Mouse (Mus musculus) G1E (cell line): ENCODE data around the gene Btbd11. TPM values are rescaled to one million over a fixed set of nuclear protein-coding genes. Genes with fewer than 3 reads are reported as not detected.

ENCODE experiments used
- ATAC-seq: 2 replicates; pipeline ENCODE4 v1.8.0; 2016; ENCODE audit warnings: mild to moderate bottlenecking; ENCODE audit not compliant: insufficient number of reproducible peaks, poor library complexity, low FRiP score, severe bottlenecking; ENCODE audit errors: extremely low read depth
- DNase-seq: peaks from one replicate; pipeline ENCODE4 v3.0.0; 2012; ENCODE audit warnings: low spot score
- H3K27me3 ChIP-seq: 2 replicates; pipeline ENCODE4 v1.6.1; 2012; ENCODE audit warnings: mild to moderate bottlenecking, low read length, inconsistent platforms; ENCODE audit not compliant: insufficient read depth
- H3K36me3 ChIP-seq: replicated peaks from 2 replicates; pipeline ENCODE3; 2012; ENCODE audit warnings: mild to moderate bottlenecking, inconsistent platforms
- H3K4me1 ChIP-seq: 2 replicates; pipeline ENCODE4 v1.6.1; 2012; ENCODE audit warnings: low read depth, low read length, inconsistent platforms, mixed read lengths; ENCODE audit not compliant: insufficient read depth
- H3K4me3 ChIP-seq: 2 replicates; pipeline ENCODE4 v1.5.1; 2012; ENCODE audit warnings: low read depth, mild to moderate bottlenecking, inconsistent platforms, low read length, moderate library complexity, mixed read lengths
- H3K9me3 ChIP-seq: replicated peaks from 2 replicates; pipeline ENCODE4 v1.6.1; 2012; ENCODE audit warnings: inconsistent platforms
- CTCF ChIP-seq: IDR thresholded peaks from 2 replicates; pipeline ENCODE4 v1.5.1; 2012; ENCODE audit warnings: low read depth, low read length, inconsistent platforms, mixed read lengths
- GATA1 ChIP-seq: IDR thresholded peaks from 2 replicates; pipeline ENCODE4 v1.6.1; 2012; ENCODE audit warnings: borderline replicate concordance, low read length, inconsistent platforms, mixed read lengths
- GATA2 ChIP-seq: IDR thresholded peaks from 2 replicates; pipeline ENCODE4 v1.6.1; 2012; ENCODE audit warnings: low read depth, low read length, inconsistent platforms, borderline replicate concordance
- POLR2AphosphoS5 ChIP-seq: IDR thresholded peaks from 2 replicates; pipeline ENCODE4 v1.6.1; 2012; ENCODE audit warnings: low read depth, low read length, inconsistent platforms; ENCODE audit not compliant: insufficient replicate concordance
- TAL1 ChIP-seq: conservative IDR thresholded peaks from 2 replicates; pipeline ENCODE4 v1.6.1; 2012; ENCODE audit warnings: low read depth, low read length, inconsistent platforms, mixed read lengths
- polyA plus RNA-seq: library from polyadenylated mRNA; stranded (reverse); fragments of >175 nt; gene quantifications from 2 replicates; pipeline ENCODE4 v1.2.3, GENCODE M21; 2012
- total RNA-seq, 2 experiments: library from RNA; stranded (forward) in 1 of 2; stranded (reverse) in 1 of 2; fragments of 200-1000 nt in 1 of 2; fragments of >200 nt in 1 of 2; fragmentation: Nextera tagmentation in 1 of 2; gene quantifications; 2 replicates each; pipeline ENCODE4 v1.2.3; 2014 to 2017

Gene Btbd11
- total and polyA plus RNA-seq, 3 experiments = 0.16 TPM; not detected in 2

- ATAC-seq = no peak
- peaks cover 66% of the 10 kb centered on the region for H3K9me3 ChIP-seq
- no peaks in the 10 kb centered on the region for H3K36me3 ChIP-seq
- no peaks in the 10 kb centered on the region for H3K4me1 ChIP-seq
- no peak for DNase-seq
- TF ChIP-seq GATA1 = no peak
- no peak for TF ChIP-seq GATA2
- no peak for TF ChIP-seq POLR2AphosphoS5
- no peak for TF ChIP-seq CTCF
- no peak for TF ChIP-seq TAL1
- no peaks in the 10 kb centered on the region for H3K27me3 ChIP-seq
- H3K4me3 ChIP-seq = no peak overlapping the region
These were observed 95.9 kb downstream of the Btbd11 start for GRCm38 (mm10) chr10:85482480-85482879.

- TF ChIP-seq TAL1 = no peak
- TF ChIP-seq GATA1 = no peak
- TF ChIP-seq CTCF = no peak
- no peak for TF ChIP-seq GATA2
- TF ChIP-seq POLR2AphosphoS5 = no peak
- DNase-seq = no peak
- no peak overlapping the region for H3K4me3 ChIP-seq
- ATAC-seq = no peak
- no peaks in the 10 kb centered on the region for H3K4me1 ChIP-seq
- H3K9me3 ChIP-seq = peaks cover 45% of the 10 kb centered on the region
- H3K27me3 ChIP-seq = no peaks in the 10 kb centered on the region
- H3K36me3 ChIP-seq = no peaks in the 10 kb centered on the region
These were observed 99.8 kb downstream of the Btbd11 start for GRCm38 (mm10) chr10:85486456-85486855.

GRCm38 (mm10) chr10:85492583-85492982 lies 106.0 kb downstream of the Btbd11 start:
- no peaks in the 10 kb centered on the region for H3K27me3 ChIP-seq
- no peak overlapping the region for H3K4me3 ChIP-seq
- no peaks in the 10 kb centered on the region for H3K36me3 ChIP-seq
- ATAC-seq = no peak
- no peaks in the 10 kb centered on the region for H3K4me1 ChIP-seq
- H3K9me3 ChIP-seq = peaks cover 59% of the 10 kb centered on the region
- TF ChIP-seq POLR2AphosphoS5 (no peak), TAL1 (no peak), GATA1 (no peak), CTCF (no peak), GATA2 (no peak)
- no peak for DNase-seq

GRCm38 (mm10) chr10:85496358-85496757 lies 109.7 kb downstream of the Btbd11 start:
- TF ChIP-seq POLR2AphosphoS5 (no peak), GATA2 (no peak)
- no peak for DNase-seq
- ATAC-seq = no peak

GRCm38 (mm10) chr10:85496981-85497380 lies 110.4 kb downstream of the Btbd11 start:
- ATAC-seq (no peak), DNase-seq (no peak)
- H3K4me3 ChIP-seq = no peak overlapping the region
- H3K4me1 ChIP-seq = no peaks in the 10 kb centered on the region
- TF ChIP-seq GATA2 (no peak), GATA1 (no peak), TAL1 (no peak), POLR2AphosphoS5 (no peak)
- H3K36me3 ChIP-seq = no peaks in the 10 kb centered on the region
- H3K27me3 ChIP-seq = no peaks in the 10 kb centered on the region
- H3K9me3 ChIP-seq = peaks cover 70% of the 10 kb centered on the region

More at GRCm38 (mm10) chr10:85496358-85496757, 109.7 kb downstream of the Btbd11 start:
- no peaks in the 10 kb centered on the region for H3K27me3 ChIP-seq
- peaks cover 68% of the 10 kb centered on the region for H3K9me3 ChIP-seq
- H3K36me3 ChIP-seq = no peaks in the 10 kb centered on the region
- no peak overlapping the region for H3K4me3 ChIP-seq
- H3K4me1 ChIP-seq = no peaks in the 10 kb centered on the region

- Histone ChIP-seq H3K4me3 (no peak overlapping the region), H3K9me3 (peaks cover 71% of the 10 kb centered on the region), H3K36me3 (no peaks in the 10 kb centered on the region), H3K4me1 (no peaks in the 10 kb centered on the region), H3K27me3 (no peaks in the 10 kb centered on the region)
- DNase-seq = no peak
- ATAC-seq = no peak
- TF ChIP-seq TAL1 = no peak
- no peak for TF ChIP-seq POLR2AphosphoS5
- no peak for TF ChIP-seq GATA2
- TF ChIP-seq CTCF = no peak
- no peak for TF ChIP-seq GATA1
These were observed 111.3 kb downstream of the Btbd11 start for GRCm38 (mm10) chr10:85497931-85498330.

- DNase-seq (no peak), ATAC-seq (no peak)
- Histone ChIP-seq H3K4me1 (no peaks in the 10 kb centered on the region), H3K36me3 (no peaks in the 10 kb centered on the region), H3K9me3 (peaks cover 76% of the 10 kb centered on the region), H3K27me3 (no peaks in the 10 kb centered on the region), H3K4me3 (no peak overlapping the region)
- no peak for TF ChIP-seq CTCF
- TF ChIP-seq TAL1 = no peak
- no peak for TF ChIP-seq GATA1
- TF ChIP-seq POLR2AphosphoS5 = no peak
- no peak for TF ChIP-seq GATA2
These were observed 114.0 kb downstream of the Btbd11 start for GRCm38 (mm10) chr10:85500573-85501155.
